Mouse (Mus musculus): Measurements from ENCODE around the gene Gng2. TPM values are rescaled to one million over a fixed set of nuclear protein-coding genes. Genes with fewer than 3 reads are reported as not detected.
"Not testable (repeated sequence)": the region's sequence is repeated elsewhere in the genome, so short reads cannot be mapped to it uniquely, and the experiment has no call there.

The Gng2 gene
- total RNA-seq, 2 experiments from 2014 or later = 521 to 543 TPM

- intact Hi-C loops (cut with DNase I) = no loop called here
- DNase-seq (ENCODE audit: extremely low spot score in 1 of 2, low spot score in 2 of 2) = no peak
These were observed 72.6 kb downstream of the Gng2 start for GRCm38 (mm10) chr14:19904821-19905220.

- intact Hi-C loops (cut with DNase I) = no loop called here
- DNase-seq (ENCODE audit: extremely low spot score in 1 of 2, low spot score in 2 of 2) = peak in 1 of 2 experiments; percentile 84
These were observed 73.4 kb downstream of the Gng2 start for GRCm38 (mm10) chr14:19904031-19904430.

GRCm38 (mm10) chr14:19900492-19900891, 76.9 kb downstream of the Gng2 start:
- intact Hi-C loops (cut with DNase I) = no loop called here

GRCm38 (mm10) chr14:19887569-19887968, 89.9 kb downstream of the Gng2 start:
- DNase-seq (ENCODE audit: extremely low spot score in 1 of 2, low spot score in 2 of 2) = no peak
- intact Hi-C loops (cut with DNase I) = no loop called here

More at GRCm38 (mm10) chr14:19900492-19900891, 76.9 kb downstream of the Gng2 start:
- no peak for DNase-seq (ENCODE audit: extremely low spot score in 1 of 2, low spot score in 2 of 2)

DNA sequence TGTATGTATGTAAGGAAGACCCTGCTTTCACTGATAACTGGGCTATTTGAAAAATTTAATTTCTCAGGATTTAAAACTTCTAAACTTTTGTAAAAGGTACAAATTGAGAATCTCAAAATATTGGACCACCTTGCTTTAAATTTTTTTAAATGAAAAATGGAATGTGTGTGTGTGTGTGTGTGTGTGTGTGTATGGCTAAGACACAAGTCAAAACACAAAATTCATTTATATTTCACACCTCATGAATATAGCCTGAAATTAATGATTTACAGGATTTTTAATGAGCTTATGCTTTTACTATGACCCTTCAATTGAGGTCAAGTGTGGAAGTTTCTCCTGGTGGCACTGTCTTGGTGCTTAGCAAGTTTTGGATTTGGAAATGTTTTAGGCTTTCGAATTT, 93.0 kb downstream of the Gng2 start:
- DNase-seq (ENCODE audit: extremely low spot score in 1 of 2, low spot score in 2 of 2); intact Hi-C loops (cut with DNase I): not testable (repeated sequence)

GRCm38 (mm10) chr14:19874201-19874807, 103.1 kb downstream of the Gng2 start:
- DNase-seq (ENCODE audit: extremely low spot score in 1 of 2, low spot score in 2 of 2) = no peak
- intact Hi-C loops (cut with DNase I) = no loop called here

GRCm38 (mm10) chr14:19867286-19867935, 110.0 kb downstream of the Gng2 start:
- peak in 1 of 2 experiments; percentile 46 for DNase-seq (ENCODE audit: extremely low spot score in 1 of 2, low spot score in 2 of 2)
- intact Hi-C loops (cut with DNase I) = no loop called here

DNA sequence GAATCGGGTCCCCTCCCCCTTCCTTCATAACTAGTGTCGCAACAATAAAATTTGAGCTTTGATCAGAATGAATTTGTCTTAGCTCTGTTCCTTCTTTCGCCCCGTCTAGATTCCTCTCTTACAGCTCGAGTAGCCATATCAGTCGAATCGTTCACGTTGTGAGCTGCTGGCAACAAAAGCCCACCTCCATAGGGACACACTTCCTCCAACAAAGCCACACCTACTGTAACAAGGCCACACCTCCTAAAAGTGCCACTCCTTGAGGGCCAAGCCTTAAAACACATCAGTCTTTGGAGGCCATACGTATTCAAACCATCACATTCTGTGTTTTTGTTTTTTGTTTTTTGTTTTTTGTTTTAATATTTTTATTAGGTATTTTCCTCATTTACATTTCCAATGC, 112.3 kb downstream of the Gng2 start:
- DNase-seq (ENCODE audit: extremely low spot score in 1 of 2, low spot score in 2 of 2); intact Hi-C loops (cut with DNase I): not testable (repeated sequence)

- intact Hi-C loops (cut with DNase I) = loop anchor here (2.0 to 5.0 kb wide), 2 partner anchors 23 to 111 kb away; no protein-coding TSS in a partner anchor
- no peak for DNase-seq (ENCODE audit: extremely low spot score in 1 of 2, low spot score in 2 of 2)
These were observed 115.9 kb downstream of the Gng2 start for GRCm38 (mm10) chr14:19861311-19862080.

DNA sequence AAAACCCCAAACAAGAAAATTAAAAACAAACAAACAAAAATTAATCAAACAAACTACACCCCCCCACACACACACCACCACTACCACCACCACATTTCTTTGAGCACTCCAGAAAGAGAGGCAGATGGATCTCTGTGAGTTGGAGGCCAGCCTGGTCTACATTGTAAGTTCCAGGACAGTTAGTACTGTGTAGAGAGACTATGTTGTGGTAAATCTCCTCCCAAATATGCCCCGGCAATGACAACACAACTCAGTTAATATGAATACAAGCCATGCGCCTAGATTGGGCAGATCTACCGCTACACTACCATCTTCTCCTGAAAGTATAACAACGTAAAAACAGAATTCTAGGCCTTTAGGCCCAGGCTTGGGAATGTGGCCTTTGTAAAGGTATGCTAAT, 117.1 kb downstream of the Gng2 start:
- intact Hi-C loops (cut with DNase I) = loop anchor here (5.0 kb wide), 1 partner anchor 112 kb away; no protein-coding TSS in a partner anchor
- DNase-seq (ENCODE audit: extremely low spot score in 1 of 2, low spot score in 2 of 2) = no peak

GRCm38 (mm10) chr14:19858808-19859776, 118.3 kb downstream of the Gng2 start:
- DNase-seq (ENCODE audit: extremely low spot score in 1 of 2, low spot score in 2 of 2) = peak in 1 of 2 experiments; percentile 48
- intact Hi-C loops (cut with DNase I) = loop anchor here (5.0 kb wide), 1 partner anchor 208 kb away; no protein-coding TSS in a partner anchor

DNA sequence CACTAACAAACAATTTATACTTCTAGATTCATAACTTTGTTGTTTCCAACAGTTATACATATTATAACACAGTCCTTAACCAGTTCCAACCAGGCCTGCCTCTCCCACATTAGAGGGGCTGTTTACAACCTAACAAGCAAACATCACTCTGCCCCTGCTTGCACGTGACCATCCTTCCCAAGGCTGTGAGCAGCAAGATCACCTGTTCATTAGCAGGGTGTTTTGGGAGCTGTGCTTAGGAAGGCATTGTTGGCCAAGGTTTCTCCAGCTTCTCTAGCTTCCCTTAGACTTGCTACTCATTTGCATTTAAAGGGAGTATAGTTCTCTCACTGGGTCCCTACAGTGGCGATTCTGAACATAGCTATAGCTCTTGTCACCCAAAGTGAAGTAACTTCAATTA, 119.1 kb downstream of the Gng2 start:
- no peak for DNase-seq (ENCODE audit: extremely low spot score in 1 of 2, low spot score in 2 of 2)
- intact Hi-C loops (cut with DNase I) = loop anchor here (5.0 kb wide), 1 partner anchor 209 kb away; no protein-coding TSS in a partner anchor

- DNase-seq (ENCODE audit: extremely low spot score in 1 of 2, low spot score in 2 of 2) = no peak
- intact Hi-C loops (cut with DNase I) = no loop called here
These were observed 124.0 kb downstream of the Gng2 start for GRCm38 (mm10) chr14:19853471-19853870.

DNA sequence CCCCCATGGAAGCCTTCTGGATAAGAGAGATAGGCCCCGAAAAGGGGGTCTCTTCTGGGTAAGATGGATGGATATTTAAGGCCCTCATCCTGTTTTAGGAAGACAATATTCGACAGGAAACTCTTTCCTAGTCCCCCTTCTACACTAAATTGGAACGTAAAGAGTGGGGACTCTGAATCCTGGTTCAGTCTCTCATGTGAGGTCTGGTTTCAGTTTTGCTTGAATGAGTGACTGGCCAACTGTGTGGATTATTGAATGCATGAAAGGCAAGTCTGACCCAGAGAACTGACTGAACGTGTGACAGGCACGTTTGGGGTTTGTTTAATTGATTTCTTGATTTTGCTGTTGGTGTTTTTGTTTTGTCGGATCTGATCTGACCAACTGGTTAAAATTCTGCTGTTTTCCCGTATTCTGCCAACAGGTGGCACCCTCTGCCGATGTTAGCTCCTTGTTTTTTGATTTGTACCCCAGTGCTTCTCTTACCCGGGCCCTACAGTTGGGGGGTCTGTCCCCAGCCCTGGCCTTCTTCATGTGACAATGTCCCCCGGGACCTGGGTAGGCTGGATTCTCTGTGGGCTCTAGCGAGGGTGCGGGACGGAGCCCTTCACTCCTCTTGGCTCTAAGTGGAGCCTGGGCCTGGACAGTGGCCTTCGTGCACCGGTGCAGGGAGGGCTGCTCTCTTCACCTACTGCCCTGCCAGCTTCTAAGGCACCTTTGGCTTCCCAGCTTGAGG, 137.7 kb downstream of the Gng2 start:
- DNase-seq (ENCODE audit: extremely low spot score in 1 of 2, low spot score in 2 of 2) = peak; percentile 49 to 66
- intact Hi-C loops (cut with DNase I) = loop anchor here (1.0 to 10.0 kb wide), 4 partner anchors 23 to 425 kb away; partner anchors contain the start of gene Kcnk16

DNA sequence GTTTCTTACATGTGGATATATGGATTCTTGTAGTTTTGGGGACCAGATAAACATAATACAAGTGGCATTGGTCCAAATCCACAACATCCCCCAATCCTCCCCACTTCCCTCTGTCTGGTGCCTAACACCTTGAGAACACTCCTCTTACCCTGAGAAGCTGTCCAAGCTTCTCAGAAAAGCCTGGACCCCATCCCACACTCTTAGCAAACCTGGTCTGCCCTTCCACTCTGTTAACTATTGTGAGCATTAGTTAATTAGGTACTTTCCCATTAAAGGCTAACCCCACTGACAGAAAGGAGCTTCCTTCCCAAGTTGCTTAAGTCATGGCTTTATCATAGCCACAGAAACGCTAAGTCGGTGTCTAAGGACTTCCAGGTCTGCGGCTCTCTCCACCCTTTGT, 141.1 kb downstream of the Gng2 start:
- DNase-seq (ENCODE audit: extremely low spot score in 1 of 2, low spot score in 2 of 2) = no peak
- intact Hi-C loops (cut with DNase I) = loop anchor here (10.0 kb wide), 1 partner anchor 429 kb away; the partner anchor contains the start of gene Kcnk16

GRCm38 (mm10) chr14:19825481-19825880, 151.9 kb downstream of the Gng2 start:
- intact Hi-C loops (cut with DNase I) = no loop called here
- DNase-seq (ENCODE audit: extremely low spot score in 1 of 2, low spot score in 2 of 2) = peak in 1 of 2 experiments; percentile 23

GRCm38 (mm10) chr14:19823321-19824142, 153.9 kb downstream of the Gng2 start, which contains the start of gene Rtraf:
Rtraf (minus strand) TSS chr14:19823824.
- intact Hi-C loops (cut with DNase I) = no loop called here
- DNase-seq (ENCODE audit: extremely low spot score in 1 of 2, low spot score in 2 of 2) = peak; percentile 90 to 97

Data from left cerebral cortex, postnatal 10 days (tissue).